Mouse (Mus musculus) c-Kit-positive CD71-negative TER-119-negative erythroid progenitor cells, embryonic 14.5 days (primary cell): ENCODE measurements around the gene Lingo3.

Experiments
- DNase-seq: peaks from one replicate; pipeline ENCODE4 v3.0.0-alpha.2; 2013; ENCODE audit warnings: low read depth

Lingo3 gene

DNA sequence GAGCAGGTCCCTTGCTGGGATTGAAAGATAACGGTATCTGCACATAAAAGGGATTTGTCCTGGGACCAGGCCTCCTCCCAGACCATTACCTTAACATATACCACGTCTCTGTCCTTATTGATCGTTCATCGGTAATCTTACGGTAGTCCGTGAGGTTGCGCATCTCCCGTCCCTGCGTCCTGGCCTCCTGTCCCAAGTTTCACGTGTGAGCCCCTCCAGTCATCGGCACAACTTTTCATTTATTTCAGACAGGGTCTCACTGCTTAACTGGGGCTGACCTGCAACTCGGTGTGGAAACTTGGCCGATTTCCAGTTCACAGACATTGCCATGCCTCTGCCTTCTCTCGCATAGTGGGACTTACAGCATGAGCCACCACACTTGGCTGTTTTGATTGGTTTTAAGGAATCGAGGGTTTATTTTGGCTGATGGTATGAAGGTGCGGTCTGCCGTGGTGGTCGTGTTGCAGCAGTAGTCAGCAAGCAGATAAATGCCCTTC is 44.7 kb downstream of the Lingo3 start:
- no peak for DNase-seq

DNA sequence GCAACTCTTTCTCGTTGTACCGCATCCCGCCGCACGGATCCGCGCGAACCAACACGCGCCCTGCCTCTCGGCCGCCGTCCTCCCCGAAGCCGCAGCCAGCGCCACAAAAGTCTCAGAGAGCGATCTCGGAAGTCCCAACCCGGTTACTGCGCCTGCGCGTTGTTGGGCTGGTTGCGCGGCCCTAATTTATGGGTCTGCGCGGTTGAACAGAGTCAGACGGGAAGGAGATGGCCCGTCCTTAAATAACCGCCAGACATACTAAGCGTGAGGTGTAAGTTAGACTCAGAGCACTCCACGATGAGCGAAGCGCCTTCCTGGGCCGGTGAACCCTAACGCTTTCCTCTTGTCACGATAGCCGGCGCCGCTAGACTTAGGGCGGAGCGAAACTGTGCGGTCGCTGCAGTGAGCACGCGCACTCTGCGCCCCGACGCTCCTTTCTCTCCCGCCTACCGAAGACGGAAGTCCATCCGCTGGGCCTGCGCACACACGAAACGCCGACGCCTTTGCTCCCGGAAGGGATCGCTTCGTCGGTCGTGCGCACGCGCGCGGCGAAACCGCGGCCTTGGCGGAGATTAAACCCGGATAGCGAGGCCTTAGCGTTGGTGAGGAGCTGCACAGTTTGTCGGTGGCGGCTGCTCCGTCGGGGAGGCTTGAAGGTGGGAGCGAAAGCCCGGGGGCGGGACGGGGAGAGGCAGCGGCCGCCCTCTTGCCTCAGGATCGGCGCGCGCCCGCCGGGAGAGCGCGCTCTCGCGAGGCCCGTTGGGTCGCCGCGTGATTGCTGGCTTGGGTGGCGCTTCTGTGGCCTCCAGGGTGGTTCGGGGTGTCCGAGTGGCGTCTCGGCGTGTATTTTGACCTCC is 45.5 kb downstream of the Lingo3 start, which contains the start of the genes Sf3a2 and Plekhj1:
TSS of gene Sf3a2 (plus strand) at position 49 of the 857 bp plus-strand sequence.
TSS of gene Plekhj1 (minus strand) at position 477 of the 857 bp plus-strand sequence.
- DNase-seq: peak; percentile 90

DNA sequence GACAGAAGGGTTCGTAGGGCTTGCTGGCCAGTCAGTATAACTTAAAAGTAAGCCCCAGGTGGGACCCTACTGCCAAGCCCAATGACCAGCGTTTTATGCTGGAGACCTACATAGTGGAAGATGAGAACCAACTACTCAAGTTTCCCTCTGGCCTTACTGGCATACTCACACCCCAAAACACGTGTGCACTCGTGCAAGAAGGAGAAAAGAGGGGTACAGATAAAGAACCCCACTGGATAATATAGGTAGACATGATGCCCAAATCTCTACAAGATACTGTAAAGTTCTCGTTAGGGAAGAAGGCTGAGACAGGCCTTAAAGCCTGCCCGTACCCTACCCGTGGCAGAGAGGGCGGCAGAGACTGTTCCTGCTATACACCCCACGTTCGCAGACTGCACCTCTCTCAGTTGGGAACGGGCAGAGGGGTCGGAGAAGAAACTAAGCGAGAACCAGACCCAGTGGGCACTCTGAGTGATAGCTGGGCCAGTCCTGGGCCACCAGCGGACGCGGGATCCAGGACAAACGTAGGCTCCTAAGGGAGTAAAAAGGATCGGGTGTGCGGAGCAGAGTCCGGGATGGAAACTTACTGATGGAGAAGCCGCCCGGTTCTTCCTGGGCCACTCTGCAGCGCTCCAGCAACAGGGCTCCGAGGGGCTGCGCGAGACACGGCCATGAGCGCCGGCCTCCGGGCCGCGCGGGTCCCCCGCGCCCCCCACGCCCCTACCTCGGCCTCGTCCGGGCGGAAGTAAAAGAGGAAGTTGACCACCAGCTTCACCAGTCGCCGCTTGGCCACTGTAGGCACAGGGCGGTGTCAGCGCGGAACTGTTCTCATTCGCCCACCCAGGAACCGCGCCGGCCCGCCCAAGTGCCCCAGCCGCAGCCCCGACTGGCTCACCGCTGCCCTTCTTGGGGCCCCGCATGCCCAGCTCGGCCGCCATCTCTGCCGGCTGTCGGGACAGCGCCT is 46.4 kb downstream of the Lingo3 start:
- DNase-seq: no peak

DNA sequence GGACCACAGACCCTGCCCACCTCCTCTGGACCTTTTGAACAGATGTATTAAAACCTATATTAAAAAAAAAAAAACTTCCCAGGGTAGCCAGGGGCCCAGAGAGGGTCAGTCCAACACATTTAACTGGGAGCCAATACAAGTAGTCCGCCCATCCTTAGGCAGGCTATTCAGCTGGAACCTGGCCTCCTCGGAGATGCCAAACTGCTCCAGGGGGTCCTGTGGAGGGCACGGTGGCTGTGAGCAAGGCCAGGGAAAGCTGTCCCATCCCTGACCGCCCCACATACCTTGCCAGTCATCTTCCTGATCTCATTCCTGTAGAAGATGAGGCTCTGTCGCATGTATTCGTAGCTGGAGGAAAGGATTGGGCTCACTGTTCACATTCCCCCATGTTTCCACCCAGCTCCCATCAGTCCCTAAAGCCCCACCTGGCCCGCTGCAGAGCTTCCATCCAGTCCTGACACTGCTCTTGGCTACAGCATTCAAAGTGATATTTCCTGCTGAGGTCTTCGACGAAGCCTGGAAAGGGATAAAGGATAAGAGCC is 47.5 kb downstream of the Lingo3 start:
- DNase-seq: no peak

DNA sequence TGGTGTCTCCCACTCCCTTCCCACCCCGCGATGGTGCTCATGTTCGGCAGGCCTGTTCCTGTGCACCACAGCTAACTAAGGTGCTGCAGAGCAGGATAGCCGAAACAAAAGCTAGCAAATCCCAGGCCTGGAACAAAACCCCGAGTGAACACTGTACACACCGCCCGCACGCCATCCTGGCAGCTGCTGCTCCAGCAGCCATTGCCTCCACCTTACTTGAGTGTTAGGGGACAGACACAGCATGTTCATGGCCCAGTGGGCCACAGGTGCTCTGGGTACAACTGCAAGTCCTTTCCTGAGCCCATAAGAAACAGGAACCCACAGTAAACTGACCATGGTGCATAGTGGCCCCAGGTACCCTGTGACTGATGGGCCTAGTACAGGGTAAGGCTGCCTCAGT is 49.1 kb downstream of the Lingo3 start:
- no peak for DNase-seq

DNA sequence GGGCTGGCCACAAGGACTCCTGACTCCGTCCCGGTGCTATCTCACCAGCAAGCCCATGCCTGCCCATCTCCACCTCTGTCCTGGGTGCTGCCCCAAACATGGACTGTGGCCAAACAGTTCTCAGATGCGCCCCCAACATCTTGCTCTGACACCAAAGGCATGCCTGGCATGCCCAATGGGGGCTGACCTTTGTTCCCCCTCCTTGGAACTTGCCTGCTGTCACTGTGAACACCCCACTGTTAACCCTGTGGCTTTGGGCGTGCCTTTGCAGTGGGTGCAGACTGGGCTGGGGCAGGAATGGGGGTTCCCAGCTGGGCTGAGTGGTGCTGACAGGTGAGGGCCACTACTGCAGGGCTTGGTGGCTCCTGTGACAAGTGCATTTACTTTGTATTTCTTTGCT is 50.0 kb downstream of the Lingo3 start:
- DNase-seq: no peak

DNA sequence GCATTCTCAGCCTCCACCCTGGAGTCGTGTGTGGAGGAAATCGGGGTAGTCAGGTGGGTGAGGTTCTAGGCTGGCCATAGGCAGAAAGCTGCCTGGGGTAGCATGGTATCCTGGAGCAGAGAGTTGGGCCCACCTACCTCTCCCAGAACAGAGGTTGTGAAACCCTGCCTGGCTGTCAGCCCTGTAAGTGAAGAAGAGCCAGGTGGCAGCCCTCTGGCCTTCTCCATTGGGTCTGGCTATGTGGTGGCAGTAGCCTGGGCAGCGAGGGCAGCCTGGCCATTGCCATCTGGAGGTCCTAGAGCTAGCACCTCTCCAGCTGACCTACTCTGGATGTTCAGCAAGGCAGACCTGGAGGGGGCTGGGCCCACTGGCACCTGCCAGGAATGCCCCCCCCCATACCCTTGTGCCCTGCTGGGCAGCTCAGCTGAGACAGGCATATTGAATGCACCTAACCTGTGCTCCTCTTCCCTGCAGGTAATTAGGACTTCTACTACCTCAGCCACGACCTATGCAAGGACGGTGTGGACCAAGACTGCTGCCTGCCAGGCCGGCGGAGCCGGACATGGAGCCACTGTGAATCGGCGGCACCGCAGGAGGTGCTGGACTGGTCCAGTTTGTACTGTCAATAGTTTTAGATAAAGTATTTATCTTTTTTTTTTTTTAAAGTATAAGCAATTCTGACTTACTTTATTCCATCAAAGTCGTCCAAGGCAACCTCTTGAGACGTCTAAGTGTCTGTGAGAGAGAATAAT is 50.6 kb downstream of the Lingo3 start:
- DNase-seq: no peak

DNA sequence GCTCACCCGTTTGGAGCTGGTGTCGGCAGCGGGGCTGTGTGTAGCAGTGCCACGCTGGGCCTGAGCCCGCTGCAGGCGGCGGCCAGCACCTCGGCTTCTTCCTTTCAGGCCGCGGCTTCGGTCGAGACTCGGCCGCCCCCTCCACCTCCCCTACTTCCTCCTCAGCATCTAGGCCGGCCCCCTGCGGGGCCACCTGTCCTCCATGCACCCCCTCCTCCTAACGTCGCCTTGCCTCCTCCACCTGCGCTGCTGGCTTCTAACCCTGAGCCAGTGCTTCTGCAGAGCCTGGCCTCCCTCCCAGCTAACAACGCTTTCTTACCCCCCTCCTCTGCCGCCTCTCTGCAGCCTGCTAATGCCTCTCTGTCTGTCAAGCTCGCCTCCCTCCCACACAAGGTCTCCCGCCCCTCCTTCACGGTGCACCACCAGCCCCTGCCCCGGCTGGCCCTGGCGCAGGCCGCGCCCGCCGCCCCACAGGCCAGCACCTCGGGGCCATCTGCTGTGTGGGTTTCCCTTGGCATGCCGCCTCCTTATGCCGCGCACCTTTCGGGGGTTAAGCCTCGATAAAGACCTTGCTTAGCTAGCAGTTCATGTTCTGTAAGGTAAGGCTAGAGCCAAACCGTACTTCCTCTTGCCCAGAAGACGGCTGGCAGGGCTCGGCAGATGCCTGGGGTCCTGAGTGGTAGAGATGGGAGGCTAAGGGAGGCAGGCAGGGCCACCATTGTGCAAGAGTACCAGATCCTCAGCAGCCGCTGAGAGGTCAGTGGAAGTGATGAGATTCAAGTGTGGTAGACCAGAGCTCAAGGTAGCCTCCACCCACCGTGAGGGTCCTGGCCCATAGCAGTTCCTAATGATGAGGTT is 51.4 kb downstream of the Lingo3 start:
- no peak for DNase-seq

DNA sequence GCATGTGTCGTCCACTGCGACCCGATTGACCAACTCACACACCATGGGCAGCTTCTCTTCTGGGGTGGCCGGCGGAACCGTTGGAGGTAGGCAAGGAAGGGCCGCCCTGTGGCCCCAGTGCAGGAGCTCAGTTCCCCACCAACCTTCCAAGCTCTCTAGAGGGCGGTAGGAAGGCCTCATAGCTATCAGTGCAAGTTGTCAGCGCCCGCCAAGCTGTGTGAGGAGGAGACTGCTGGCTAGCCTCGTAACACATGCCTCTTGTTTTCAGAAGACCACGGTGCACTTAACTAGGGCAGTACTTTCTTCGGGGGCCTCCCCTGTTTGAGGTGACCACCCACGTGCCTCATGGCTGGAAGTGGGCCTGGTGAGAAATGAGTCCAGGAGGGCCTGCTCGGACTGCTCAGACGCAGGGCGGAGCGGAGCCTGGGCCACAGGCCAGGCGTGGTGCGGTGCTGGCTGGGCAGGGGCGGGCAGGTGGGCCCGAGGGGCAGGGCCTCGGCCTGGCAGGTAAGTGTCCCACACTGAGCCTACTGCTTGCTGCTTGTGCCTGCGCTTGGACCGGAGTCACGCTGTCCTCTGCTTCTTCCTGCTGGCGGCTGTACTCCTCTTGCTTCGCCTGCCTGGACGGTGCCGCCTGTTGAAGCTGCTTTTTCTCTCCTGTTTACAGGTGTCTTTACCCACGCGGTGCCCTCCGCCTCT is 52.2 kb downstream of the Lingo3 start:
- DNase-seq: no peak

DNA sequence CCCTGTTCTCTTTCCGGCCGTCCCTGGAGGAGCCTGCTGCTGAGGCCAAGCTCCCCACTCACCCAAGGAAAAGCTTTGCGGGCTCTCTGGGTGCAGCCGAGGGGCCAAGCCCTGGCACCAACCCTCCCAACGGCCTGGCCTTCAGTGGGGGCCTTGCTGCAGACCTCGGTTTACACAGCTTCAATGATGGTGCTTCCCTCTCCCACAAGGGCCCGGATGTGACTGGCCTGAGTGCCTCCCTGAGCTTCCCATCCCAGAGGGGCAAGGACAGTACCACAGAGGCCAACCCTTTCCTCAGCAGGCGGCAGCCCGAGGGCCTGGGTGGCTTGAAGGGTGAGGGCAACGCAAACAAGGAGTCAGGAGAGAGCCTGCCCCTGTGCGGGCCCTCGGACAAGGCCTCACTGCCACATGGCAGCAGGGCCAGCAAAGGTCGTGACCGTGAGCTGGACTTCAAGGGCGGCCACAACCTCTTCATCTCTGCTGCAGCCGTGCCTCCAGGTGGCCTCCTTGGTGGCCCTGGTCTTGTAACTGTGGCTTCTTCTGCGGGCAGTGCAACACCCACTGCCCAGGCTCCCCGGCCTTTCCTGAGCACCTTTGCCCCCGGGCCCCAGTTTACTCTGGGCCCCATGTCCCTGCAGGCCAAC is 53.0 kb downstream of the Lingo3 start:
- no peak for DNase-seq

DNA sequence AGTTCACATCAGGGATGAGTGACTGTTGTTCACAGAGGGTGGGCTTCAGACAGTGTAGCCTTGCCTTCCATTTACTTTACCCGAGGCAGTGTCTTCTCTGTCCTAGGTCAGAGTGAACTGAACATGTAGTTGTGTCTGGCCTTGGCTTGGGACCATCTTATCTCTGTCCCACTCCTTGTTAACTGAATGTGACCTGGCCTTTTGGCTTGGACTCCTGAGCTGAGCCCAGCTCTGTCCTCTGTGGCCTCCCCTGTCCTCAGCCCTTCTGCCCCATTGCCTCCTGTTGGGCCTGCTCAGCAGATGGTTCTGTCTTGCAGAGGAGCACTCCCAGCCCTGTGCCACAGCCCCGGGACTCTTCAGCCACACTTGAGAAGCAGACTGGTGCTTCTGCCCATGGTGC is 56.3 kb downstream of the Lingo3 start:
- DNase-seq: no peak

DNA sequence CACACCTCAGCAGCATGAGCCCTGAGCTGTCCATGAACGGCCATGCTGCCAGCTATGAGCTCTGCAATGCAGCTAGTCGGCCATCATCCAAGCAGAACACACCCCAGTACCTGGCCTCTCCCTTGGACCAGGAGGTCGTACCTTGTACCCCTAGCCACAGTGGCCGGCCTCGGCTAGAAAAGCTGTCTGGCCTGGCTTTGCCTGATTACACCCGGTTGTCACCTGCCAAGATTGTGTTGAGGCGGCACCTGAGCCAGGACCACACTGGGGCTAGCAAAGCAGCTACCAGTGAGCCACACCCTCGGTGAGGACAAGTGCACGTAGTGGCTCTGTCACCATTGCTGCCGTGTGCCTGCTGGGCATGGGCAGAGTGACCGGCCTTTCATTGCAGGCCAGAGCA is 57.9 kb downstream of the Lingo3 start:
- no peak for DNase-seq

DNA sequence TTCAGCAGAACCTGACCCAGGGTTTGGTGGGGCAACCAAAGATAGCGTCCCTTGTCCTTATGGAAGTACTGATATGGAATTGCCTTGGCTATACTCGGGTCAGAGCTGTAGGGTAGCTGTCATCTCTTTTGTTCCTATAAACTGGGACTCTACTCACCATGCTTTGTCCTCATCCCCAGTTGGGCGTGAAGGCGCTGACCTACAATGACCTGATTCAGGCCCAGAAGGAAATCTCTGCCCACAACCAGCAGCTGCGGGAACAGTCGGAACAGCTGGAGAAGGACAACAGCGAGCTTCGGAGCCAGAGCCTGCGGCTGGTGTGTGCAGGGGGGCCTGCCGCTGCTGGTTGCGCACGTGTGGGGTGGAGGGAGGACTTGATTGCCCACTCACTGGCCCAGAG is 59.0 kb downstream of the Lingo3 start:
- no peak for DNase-seq

DNA sequence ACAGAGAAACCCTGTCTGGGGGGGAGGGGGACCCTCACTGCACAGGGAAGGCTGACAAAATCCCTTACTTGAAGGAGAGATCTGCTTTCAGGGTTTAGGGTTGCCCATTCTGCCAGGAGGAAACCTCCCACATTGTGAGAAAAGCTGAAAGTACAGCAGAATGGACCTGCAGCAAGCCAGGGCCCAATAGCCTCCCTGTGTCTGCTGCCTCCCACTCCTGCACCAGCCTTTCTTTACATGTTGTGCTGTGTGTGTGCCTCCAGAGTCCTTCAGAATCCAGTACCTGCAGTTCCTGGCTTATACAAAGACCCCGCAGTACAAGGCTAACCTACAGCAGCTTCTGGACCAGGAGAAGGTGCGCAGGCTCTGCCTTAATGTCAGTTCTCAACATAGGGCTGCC is 59.5 kb downstream of the Lingo3 start:
- no peak for DNase-seq
